Mouse (Mus musculus) layer of hippocampus, postnatal 14 days (tissue): ENCODE measurements around the gene Aifm3. TPM values are rescaled to one million over a fixed set of nuclear protein-coding genes. Genes with fewer than 3 reads are reported as not detected.
"Not testable (repeated sequence)": the region's sequence is repeated elsewhere in the genome, so short reads cannot be mapped to it uniquely, and the experiment has no call there.

Experiments
- DNase-seq, 2 experiments: peaks; one replicate each; pipeline ENCODE4 v3.0.0; 2021 to 2022; ENCODE audit warnings: low spot score in 2 of 2, mixed read lengths in 1 of 2
- total RNA-seq, 2 experiments: library from RNA; stranded (reverse); gene quantifications; 2 replicates each; pipeline ENCODE4 v1.2.3; 2021

The Aifm3 gene
- total RNA-seq, 2 experiments from 2014 or later: 59.1 to 61.5 TPM

DNA sequence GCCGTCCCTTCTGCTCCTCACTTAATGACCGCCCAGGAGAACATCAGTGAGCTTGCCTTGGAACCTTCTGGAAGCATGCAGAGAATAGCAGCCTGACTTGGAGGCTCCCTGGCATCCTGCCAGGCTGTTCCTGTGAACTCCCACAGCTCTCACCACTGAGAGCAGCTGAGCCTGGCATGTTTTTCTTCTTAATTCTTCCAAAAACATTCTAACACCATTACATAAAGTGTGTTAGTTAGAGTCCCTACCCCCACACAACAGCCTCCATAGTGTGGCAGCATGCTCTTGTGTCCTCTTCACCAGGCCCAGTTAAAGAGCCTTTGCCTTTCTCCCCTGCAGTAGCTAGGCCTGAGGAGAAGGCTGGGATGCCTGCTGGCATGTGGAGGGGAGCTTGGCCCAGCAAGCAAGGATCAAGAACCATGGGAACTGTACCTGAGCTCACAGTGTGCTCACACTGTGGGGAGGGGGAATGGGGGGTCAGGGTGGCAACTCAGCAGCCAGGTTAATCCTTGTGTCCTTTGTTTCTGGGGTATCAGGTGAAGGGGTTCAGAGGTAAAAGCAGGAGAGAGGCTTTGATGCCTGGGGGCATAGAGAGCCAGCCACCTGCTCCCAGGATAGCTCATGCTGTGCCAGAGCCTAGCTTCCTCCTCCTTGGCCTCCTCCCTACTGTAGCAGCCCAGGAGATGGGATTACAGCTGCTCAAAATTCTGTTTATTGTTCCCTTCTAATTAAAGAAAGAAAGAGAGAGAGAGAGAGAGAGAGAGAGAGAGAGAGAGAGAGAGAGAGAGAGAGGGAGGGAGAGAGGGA, 7.3 kb downstream of the Aifm3 start:
- peak; percentile 77 to 89 for DNase-seq

DNA sequence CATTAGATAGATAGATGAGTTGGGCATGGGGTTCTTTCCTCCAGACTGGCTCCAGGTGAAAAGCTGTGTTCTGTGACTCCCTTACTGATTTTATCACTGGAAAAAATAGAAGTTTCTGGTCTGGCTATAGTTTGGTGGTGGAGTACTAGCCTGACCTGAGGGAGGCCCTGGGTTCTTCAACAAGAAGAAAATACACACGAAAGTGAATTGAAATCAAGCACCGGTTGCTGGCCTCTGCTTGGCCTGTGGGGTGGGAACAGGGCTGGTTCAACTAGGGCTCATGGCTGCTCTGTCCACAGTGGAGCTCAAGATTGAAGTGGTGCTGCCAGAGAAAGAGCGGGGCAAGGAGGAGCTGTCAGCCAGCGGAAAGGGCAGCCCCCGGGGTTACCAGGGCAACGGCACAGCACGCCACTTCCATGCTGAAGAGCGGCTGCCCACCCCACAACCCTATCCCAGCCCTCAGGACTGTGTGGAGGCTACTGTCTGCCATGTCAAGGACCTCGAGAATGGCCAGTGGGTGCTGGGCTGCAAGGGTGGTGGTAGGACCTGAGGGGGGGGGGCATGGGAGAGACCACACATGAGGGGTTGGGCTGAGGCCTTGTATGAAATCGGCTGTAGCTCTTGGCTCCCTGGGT, 10.0 kb downstream of the Aifm3 start:
- no peak for DNase-seq

DNA sequence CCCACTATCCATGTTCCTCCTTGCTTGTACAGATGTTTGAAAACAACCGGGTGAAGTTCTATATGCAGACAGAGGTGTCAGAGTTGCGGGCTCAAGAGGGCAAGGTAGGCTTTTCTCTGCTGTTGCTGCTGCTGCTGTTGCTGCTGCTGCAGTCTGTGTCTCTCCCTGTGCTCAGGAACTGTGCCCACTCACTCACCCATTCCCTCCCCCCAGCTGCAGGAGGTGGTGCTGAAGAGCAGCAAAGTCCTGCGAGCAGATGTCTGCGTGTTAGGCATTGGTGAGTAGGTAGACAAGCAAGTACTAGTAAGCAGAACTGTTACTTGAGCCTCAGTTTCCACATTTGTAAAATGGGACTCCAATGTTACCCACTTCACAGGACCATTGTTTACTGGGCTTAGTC, 13.3 kb downstream of the Aifm3 start:
- no peak for DNase-seq

DNA sequence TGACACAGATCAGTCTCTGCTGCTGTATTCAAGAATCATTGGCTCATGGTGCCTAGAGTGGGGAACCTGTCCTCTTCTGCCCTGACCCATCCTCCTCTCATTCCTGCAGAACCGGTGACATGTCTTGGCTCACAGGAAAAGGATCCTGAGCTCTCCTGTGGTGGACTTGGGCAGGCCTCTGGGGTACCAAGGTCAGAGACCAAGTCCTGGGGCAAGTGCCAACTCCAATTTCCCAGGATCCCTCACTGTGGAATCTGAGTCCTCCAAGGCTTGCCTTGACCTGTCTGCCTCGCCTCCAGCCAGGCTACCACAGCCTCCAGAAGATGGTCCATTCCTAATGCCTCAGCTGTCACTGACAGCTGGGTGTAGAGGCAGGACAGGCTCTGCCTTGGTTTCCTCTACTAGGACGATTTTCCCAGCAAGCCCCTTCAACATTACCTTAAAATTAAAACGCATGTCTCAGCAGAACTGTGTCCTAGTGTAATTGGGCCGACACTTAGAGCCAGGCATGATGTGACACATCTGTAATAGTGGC, 17.7 kb downstream of the Aifm3 start:
- no peak for DNase-seq

DNA sequence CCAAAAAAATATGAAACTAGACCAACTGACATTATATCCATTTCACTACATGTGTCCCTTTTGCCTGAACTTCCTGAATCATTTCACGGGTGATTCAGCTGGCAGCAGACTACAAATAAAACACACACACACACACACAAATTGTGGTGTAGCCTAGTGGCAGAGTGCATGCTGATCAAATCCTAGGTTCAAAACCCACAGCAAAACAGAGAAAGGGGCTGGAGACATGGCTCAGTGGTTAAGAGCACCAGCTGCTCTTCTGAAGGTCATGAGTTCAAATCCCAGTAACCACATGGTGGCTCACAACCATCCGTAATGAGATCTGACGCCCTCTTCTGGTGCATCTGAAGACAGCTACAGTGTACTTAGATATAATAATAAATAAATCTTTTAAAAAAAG, 18.6 kb downstream of the Aifm3 start:
- not testable (repeated sequence) for DNase-seq

DNA sequence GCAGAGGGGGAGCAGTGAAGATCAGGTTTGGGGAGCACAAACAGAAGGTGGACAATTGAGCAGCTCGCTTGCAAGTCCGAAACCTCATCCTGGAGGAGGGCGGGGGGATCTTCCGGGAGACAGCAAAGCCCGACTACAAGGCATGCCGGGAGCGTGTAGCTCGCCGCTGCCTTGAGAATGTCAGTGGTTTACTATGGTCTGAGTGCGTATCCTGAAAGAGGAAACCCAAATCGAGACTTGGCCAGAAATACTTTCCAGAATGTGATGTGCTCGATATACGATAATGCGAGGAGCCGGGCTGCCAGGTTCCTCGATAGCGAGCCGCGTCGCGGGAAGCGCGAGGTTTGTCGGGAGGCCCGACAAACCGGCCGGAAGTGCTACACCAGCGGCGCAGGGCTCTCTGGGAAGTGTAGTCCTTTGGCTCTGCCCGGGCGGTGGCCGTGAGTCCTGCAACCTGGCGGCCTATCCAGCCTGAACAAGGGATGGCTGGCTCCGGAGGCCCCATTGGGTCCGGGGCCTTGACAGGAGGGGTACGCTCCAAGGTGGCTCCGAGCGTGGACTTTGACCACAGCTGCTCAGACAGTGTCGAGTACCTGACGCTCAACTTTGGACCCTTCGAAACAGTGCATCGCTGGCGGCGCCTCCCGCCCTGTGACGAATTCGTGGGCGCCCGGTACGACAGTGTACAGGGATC, 19.3 kb downstream of the Aifm3 start, which contains the start of gene Lztr1:
Gene Lztr1, plus strand, starts transcription at position 143 of the 694 bp plus-strand sequence.
- peak; percentile 90 to 95 for DNase-seq

DNA sequence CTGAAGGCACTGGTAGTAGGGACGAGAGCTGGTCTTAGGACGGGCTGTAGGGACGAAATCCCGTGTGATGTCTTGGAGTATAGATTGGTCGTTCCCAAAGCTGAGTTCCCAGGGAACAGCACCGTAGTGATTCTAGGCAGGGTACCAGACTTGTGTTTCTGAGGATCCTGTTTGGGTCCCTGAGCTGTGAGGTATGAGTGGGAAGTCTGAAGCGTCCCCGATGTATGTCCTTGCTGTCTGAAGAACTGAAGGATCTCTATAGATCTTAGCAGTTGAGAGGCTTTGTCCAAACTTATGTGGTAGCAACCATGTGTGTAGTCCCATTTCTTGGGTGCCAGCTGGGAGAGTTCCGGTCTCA, 19.8 kb downstream of the Aifm3 start:
- peak in 1 of 2 experiments; percentile 34 for DNase-seq

DNA sequence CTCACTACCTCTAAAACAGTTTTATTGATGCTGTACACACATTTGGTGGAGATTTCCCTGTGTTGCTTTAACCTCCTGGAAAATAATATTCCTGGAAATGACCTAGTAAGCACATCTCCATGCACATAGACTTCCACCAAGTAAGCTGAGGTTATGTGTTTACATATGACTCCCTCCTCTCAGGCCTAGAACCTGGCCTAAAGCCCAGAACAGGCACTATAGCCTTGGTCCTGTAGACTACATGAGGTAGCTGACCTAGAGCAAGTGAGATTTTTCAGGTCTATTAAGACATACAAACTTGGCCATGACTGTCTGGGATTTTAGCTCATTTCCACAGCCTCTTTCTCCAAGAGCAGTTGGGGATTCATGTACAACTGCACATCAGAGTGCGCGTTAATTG, 20.7 kb downstream of the Aifm3 start:
- DNase-seq: no peak

DNA sequence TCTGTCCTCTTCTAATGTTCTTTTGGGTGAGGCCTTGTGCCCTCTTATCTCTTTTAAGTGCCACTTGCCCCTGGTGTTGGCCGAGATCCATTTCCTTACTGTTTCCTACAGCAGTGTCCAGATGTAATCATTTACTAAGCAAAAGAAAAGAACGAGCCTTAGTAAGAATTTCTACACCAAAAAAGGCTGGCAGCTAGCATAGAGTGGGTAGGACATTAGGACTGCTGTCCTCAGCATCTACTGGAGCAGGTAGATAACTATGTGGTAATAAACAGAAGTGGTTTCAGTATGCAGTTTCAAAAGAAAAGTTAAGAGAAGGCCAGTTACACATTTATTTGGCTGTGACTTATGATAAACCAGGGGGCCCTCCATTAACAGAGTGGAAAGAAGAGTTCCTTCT, 21.3 kb downstream of the Aifm3 start:
- DNase-seq: no peak

DNA sequence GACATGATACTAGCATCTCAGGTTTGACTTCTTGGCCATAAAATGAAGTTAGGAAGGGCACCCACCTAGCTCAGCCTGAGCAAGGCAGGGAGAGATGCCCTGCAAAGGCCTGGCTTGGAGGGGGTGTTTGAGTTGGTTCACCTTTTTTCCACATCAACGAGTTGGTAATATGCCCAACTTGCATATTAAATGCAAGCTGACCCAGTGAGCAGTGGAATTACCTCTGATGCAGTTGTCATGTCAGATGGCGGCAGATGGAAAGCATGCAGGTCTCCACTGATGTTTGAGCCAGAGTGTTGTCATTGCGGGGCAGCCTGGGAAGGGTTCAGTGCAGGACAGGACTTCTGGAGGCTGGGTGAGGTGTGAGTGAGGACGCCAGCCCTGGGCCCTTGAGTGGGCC, 22.0 kb downstream of the Aifm3 start:
- DNase-seq: no peak

DNA sequence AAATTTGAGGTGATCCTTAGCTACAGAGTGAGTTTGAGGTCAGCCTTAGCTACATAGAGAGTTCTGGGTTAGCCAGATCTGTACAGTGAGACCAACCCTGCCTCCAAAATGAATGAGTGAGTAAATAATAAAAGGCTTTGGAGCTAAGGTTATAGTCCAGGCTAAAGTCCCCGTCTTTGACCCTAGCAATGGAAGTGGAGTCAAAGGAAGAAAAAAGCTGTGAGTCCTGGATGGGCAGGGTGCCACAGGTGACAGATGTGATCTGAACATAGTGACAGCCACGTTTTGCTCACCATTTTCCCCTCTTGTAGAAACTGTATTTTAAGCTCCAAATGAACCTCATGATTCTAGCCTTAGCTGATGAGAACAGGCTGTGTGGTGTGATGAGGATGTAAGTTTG, 29.5 kb downstream of the Aifm3 start:
- no peak for DNase-seq

DNA sequence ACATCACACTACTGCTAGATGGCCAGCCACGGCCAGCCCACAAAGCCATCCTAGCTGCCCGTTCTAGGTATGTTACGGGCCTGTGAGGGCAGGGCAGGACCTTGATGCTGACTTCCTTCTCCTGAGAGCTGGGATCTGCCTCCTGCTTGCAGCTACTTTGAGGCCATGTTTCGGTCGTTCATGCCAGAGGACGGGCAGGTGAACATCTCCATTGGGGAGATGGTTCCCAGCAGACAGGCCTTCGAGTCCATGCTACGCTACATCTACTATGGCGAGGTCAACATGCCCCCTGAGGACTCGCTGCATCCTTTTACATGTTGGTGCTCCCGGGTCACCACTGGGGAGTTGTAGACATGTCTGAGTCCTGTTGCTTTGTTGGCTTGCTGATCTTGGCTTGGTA, 34.7 kb downstream of the Aifm3 start:
- DNase-seq: no peak

DNA sequence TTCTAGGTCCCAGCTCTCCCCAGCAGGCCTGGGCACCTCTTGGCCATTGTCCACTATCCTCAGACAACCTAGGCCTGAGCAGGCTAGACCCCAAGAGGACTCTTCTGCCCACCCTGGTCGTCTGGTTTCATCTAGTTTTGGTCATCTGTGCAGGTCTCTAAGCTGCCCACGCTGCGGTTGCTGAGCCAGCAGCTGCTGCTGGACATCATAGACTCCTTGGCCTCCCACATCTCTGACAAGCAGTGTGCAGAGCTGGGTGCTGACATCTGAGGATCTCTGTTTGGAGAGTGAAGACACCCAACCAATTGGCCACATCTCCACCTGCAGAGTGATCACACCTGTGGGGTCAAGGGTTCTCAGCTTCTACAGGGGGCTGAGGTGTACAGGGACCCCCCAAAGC, 36.1 kb downstream of the Aifm3 start:
- DNase-seq: no peak

DNA sequence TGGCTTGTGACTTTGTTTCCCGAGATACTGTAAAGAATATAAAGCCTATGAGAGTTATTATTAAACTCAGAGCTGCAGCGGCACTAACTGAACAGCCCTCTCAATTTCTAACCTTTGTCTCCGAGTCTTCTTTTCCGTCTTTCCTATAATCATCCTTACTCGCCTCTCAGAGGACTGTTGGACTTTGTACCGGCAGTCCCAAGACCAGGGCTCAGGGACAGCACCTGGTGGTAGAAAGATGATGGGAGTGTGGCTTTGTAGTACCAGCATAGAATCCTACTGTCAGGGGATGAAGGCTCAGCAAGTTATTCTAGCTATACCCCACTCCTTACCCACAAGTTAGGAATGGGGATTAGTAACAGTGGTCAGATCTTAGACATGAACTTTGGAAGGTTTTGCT, 36.8 kb downstream of the Aifm3 start:
- DNase-seq: no peak

DNA sequence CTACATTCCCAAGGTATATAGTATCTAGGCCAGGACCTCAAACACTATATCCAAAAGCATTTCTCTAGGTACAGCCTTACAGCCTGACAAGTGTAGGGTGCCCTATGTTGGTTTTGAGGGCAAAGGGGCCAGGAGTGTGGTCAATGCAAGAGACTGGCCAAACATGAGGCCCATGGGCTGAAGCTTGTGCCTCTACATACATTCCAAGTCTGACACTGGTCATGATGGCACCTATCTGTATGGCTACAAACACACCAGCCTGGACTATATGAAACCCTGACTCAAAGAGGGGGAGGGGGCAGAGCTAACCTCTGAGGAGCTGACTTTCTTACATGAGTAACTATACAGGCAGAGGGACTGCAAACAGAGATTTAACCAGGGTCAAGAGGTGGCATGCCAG, 38.2 kb downstream of the Aifm3 start:
- DNase-seq: no peak

DNA sequence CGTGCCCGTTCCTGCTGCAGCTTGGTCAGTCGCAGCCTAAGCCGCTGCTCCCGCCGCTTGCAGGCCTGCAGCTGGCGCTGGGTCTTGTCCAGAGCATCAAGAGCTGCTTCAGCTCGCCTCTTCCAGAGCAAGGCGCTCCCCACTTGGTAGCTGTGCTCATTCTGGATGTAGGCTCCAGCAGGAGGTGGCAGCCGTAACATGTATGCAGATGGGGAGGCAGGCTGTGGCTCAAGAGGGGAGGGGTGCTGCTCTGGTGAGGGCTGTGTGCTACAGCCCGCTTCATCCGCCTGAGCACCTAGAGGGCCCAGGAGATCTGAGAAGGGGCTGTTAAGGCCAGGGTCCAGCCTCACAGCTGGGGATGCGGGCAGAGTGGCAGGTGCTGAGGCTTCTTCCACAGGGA, 38.9 kb downstream of the Aifm3 start:
- no peak for DNase-seq

DNA sequence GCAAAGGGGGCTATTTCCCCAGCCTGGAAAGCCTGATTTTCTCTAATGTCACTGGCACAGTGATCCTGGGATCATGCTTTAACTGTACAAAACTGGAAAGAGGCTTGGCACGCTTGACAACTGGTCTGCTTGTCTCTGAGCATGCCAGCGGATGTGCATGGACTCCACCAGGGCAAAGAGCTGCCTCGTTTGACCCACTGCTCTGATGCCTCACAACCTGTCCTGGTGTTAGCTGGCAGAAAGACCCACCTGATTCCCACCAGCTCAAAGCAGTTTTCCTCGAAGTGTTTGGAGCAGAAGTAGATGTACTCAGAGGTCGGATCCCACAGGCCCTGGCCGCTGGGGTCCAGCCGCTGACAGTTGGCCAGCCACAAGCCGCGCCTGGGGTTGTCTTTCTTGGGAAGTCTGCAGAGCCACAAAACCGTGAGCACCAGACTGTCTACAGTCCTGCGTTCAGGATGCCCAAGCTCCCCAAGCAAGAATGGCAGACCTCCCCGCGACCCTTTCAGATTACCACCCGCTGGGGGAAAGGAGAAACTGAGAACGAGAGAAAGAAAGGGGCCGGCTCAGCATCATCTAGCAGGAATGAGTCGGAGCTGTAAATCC, 40.7 kb downstream of the Aifm3 start:
- DNase-seq: no peak

DNA sequence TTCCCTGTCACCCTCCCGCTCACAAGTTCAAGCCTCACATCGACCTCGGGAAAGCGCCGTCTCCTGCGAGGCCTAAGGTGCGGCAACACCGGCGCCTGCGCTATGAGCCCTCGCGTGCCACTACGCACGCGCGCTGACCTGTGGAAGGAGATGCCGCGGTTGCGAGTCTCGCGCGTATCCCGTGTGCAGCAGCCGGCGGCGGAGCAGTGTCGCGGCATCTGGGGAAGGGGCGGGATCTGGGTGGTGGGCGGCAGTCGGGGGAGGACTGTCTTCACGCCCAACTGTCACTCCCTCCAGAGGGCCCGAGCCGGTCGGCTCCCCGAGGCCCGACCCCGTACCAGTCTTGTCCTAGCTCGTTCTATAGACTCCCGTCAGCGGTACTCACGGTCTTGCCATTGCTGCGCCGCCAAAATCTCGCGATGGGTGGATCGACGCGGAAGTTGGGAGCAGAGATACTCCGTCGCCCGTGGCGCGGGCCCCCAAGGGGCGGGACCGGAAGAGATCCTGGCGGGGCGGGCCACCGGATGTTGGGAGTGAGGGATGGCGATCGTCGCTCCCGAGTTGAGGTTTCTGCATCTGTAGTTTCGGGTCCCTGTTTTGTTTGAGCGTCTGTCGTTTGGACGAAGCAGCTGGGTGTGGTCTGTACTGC, 41.4 kb downstream of the Aifm3 start, which contains the start of gene Thap7:
Gene Thap7, minus strand, starts transcription at position 497 of the 649 bp plus-strand sequence.
- DNase-seq: peak; percentile 96 to 98

DNA sequence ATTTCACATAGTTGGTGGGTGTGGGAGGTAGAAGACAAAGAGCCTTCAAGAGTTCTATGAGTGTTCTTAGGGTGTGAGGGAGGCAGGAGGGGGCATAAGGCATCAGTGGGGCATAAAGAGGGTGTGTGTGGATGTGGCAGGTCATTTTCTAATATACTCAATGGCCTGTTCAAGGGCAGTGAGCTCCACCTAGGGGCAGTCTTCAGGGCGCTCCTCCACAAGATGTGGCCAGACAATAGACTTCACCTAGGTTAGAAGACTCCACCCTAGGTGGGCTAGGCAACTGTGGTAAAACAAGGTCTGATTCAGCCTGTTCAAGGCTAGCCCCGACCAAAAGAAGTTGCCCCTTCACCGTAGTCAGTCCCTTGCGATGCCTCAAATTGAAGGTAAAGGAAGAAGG, 42.9 kb downstream of the Aifm3 start:
- no peak for DNase-seq

DNA sequence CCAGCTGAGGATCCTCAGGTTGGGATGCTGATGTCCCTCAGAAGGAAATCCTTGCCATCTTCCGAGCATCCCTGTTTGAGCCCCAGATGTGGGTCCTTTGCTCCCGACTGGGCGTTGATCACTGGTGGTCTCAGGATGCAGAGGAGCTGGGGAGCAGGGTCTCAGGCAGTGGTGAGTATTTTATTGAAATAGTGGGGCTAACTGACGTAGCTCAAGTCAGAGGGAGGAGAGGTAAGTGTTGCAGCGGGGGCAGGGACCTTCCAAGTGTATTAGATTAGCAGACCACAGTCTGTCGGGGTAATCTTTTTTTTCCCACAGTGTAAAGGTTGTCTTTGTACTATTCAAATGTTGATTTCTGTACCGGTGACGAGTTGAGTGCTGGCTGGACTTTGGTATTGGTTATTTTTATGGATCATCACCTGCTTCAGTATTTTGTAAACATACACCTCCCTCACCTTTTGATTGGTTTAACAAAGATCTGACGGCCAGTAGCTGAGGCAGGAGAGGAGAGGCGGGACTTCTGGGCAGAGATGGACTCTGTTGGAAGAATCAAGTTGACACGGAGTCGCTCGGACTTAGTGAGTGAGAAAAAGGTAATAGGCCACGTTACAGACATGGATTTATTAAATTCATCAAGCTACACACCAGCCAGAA, 43.4 kb downstream of the Aifm3 start:
- no peak for DNase-seq
